Mouse (Mus musculus): ENCODE data around the gene Cln6. TPM values are rescaled to one million over a fixed set of nuclear protein-coding genes. Genes with fewer than 3 reads are reported as not detected.
"Not testable (repeated sequence)": the region's sequence is repeated elsewhere in the genome, so short reads cannot be mapped to it uniquely, and the experiment has no call there.

Gene Cln6
- polyA plus RNA-seq, 1 experiment from 2014 or later = 14.2 TPM

- no peak overlapping the region for H3K27ac ChIP-seq
- WGBS = 71% methylated on average over 4 of the region's 4 CpGs
- H3K4me2 ChIP-seq = no peak overlapping the region
- ATAC-seq (ENCODE audit: insufficient number of reproducible peaks, insufficient read depth, low FRiP score, low TSS enrichment, low read depth) = no peak
- 0 out of 2 replicates have a peak, but pooled peaks cover 3% of the 10 kb centered on the region for H3K9me3 ChIP-seq
- H3K4me3 ChIP-seq (replicated peaks) = no peak overlapping the region
- no peaks in the 10 kb centered on the region for H3K27me3 ChIP-seq
- H3K36me3 ChIP-seq = no peaks in the 10 kb centered on the region
- H3K4me1 ChIP-seq (replicated peaks) = no peaks in the 10 kb centered on the region
- H3K9ac ChIP-seq (replicated peaks) = no peak overlapping the region
Observed at GRCm38 (mm10) chr9:62817828-62818614, 20.6 kb upstream of the Cln6 start.

- Histone ChIP-seq H3K4me2 (no peak overlapping the region), H3K4me1 (replicated peaks) (no peaks in the 10 kb centered on the region), H3K36me3 (no peaks in the 10 kb centered on the region), H3K9me3 (0 out of 2 replicates have a peak, but pooled peaks cover 3% of the 10 kb centered on the region), H3K4me3 (replicated peaks) (no peak overlapping the region), H3K9ac (replicated peaks) (no peak overlapping the region), H3K27ac (no peak overlapping the region), H3K27me3 (no peaks in the 10 kb centered on the region)
- WGBS = 81% methylated on average over 3 of the region's 3 CpGs
- no peak for ATAC-seq (ENCODE audit: insufficient number of reproducible peaks, insufficient read depth, low FRiP score, low TSS enrichment, low read depth)
Observed at GRCm38 (mm10) chr9:62819494-62819893, 19.1 kb upstream of the Cln6 start.

DNA sequence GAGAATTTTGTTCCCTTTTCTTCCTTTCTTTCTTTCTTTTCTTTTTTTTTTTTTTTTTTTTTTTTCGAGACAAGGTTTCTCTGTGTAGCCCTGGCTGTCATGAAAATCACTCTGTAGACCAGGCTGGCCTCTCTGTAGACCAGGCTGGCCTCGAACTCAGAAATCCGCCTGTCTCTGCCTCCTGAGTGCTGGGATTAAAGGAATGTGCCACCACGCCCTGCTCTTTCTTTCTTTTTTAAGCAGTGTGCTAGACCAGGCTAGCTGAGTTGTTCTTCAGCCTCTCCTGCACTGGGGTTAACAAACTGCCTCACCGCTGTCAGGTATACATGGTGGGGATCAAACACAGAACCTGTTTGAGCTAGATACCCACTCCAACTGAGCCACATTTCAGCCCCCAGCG lies 18.7 kb upstream of the Cln6 start:
- not testable (repeated sequence) for ATAC-seq (ENCODE audit: insufficient number of reproducible peaks, insufficient read depth, low FRiP score, low TSS enrichment, low read depth); H3K36me3 ChIP-seq
- 85% methylated on average over 6 of the region's 6 CpGs for WGBS

DNA sequence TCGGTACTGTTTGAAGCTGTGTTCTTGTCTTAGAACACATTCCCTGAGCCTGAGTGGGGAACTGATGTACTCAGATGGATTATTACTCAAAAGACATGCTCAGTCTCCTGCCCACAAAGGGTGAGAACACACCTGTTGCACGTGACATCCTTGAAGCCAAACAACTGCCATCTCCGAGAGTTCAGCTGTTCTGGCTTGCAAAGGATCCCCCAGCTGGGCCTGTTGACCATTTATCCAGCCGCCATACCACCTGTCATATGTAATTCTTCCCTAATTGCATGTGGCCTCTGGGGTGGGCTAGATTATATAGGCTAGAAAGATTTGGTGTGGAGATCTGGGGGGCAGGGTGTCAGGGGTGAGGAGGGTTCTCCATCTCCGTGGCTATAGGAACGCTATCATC lies 17.8 kb upstream of the Cln6 start:
- no peak overlapping the region for H3K4me3 ChIP-seq (replicated peaks)
- H3K4me1 ChIP-seq (replicated peaks) = peaks cover 10% of the 10 kb centered on the region
- H3K27me3 ChIP-seq = no peaks in the 10 kb centered on the region
- H3K9ac ChIP-seq (replicated peaks) = no peak overlapping the region
- no peak for ATAC-seq (ENCODE audit: insufficient number of reproducible peaks, insufficient read depth, low FRiP score, low TSS enrichment, low read depth)
- no peak overlapping the region for H3K4me2 ChIP-seq
- WGBS = 71% methylated on average over 6 of the region's 6 CpGs
- 0 out of 2 replicates have a peak, but pooled peaks cover 3% of the 10 kb centered on the region for H3K9me3 ChIP-seq
- H3K36me3 ChIP-seq = no peaks in the 10 kb centered on the region
- no peak overlapping the region for H3K27ac ChIP-seq

More for the DNA sequence above, 18.7 kb upstream of the Cln6 start:
- not testable (repeated sequence) for H3K4me2 ChIP-seq; H3K9me3 ChIP-seq; H3K9ac ChIP-seq (replicated peaks); H3K4me3 ChIP-seq (replicated peaks); H3K4me1 ChIP-seq (replicated peaks); H3K27me3 ChIP-seq; H3K27ac ChIP-seq

- Histone ChIP-seq H3K4me1 (replicated peaks) (peaks cover 20% of the 10 kb centered on the region), H3K36me3 (no peaks in the 10 kb centered on the region), H3K27ac (no peak overlapping the region), H3K27me3 (no peaks in the 10 kb centered on the region), H3K9me3 (0 out of 2 replicates have a peak, but pooled peaks cover 3% of the 10 kb centered on the region), H3K4me2 (no peak overlapping the region), H3K9ac (replicated peaks) (no peak overlapping the region), H3K4me3 (replicated peaks) (no peak overlapping the region)
- WGBS = 95% methylated on average over 7 of the region's 7 CpGs
- no peak for ATAC-seq (ENCODE audit: insufficient number of reproducible peaks, insufficient read depth, low FRiP score, low TSS enrichment, low read depth)
Observed at GRCm38 (mm10) chr9:62821811-62822210, 16.8 kb upstream of the Cln6 start.

DNA sequence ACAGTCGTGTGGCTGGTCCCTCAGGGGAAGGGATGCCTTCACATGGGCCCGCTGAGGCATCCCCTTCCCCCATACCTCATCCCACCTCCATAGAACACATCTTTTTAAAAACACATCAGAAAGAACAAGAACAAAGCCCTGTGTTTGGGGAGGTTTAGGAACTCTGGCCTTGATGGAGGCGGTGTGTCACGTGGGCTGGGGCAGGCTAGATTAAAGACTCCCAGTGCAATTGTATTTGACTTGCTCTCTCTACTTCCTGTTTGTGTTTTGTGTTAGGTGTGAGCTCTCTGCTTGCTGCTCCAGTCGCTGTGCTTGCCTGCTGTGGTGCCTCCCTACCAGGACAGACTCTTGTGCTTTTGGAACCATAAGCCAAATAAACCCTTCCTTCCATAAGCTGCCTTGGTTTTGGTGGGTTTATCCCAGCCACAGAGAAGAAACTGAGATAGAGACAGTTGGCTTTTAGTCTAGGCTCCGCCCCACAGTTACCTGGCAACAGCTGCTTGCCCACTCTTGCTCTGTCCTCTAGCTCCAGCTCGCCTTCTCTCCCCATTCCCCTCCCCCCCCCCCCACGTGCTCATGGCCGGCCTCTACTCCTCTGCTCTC lies 12.7 kb upstream of the Cln6 start:
- Histone ChIP-seq H3K4me2 (peak overlapping the region; percentile 38), H3K4me3 (replicated peaks) (no peak overlapping the region), H3K27me3 (no peaks in the 10 kb centered on the region), H3K36me3 (no peaks in the 10 kb centered on the region), H3K9ac (replicated peaks) (0 out of 2 replicates have a peak overlapping the region, but pooled peaks have one; percentile 23), H3K27ac (peak overlapping the region; percentile 86), H3K4me1 (replicated peaks) (peaks cover 35% of the 10 kb centered on the region), H3K9me3 (0 out of 2 replicates have a peak, but pooled peaks cover 3% of the 10 kb centered on the region)
- no peak for ATAC-seq (ENCODE audit: insufficient number of reproducible peaks, insufficient read depth, low FRiP score, low TSS enrichment, low read depth)
- 7% methylated on average over 8 of the region's 9 CpGs for WGBS

- Histone ChIP-seq H3K9me3 (0 out of 2 replicates have a peak, but pooled peaks cover 3% of the 10 kb centered on the region), H3K27ac (peak overlapping the region; percentile 86), H3K4me1 (replicated peaks) (peaks cover 35% of the 10 kb centered on the region), H3K27me3 (no peaks in the 10 kb centered on the region), H3K9ac (replicated peaks) (0 out of 2 replicates have a peak overlapping the region, but pooled peaks have one; percentile 18), H3K36me3 (no peaks in the 10 kb centered on the region), H3K4me2 (peak overlapping the region; percentile 38), H3K4me3 (replicated peaks) (no peak overlapping the region)
- no peak for ATAC-seq (ENCODE audit: insufficient number of reproducible peaks, insufficient read depth, low FRiP score, low TSS enrichment, low read depth)
- 2% methylated on average over 7 of the region's 7 CpGs for WGBS
Observed at GRCm38 (mm10) chr9:62826456-62826855, 12.1 kb upstream of the Cln6 start.

DNA sequence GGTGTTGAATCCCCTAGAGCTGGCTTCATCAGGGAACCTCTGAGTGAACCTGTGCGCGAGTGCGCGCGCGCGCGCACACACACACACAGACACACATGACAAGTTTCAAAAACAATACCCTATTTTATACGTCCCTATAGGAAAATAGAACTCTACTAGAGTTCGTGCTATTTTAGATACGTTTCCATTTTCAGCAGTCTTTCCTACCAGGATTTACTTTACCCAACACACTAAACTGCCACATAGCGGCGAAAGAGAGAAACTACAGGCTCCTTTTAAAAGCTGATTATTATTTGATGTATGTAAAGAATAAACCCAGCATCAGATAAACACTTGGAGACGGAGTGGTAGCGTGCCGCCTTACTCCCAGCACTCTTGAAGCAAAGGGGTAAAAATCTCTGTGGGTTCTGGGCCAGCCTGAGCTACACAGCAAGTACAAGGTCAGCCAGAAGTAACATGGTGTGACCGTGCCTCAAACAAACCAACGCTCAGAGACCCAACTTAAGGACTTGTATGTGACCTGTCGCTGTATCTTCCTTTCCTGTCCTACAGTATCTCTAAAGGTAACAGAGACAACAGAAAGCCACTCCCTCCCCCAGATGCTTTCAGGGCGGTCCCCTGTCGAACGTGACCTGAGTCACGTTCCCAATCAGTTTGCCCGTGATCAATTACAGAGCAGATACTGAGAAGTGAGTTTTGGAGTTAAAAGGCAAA lies 10.5 kb upstream of the Cln6 start:
- WGBS = 5% methylated on average over 24 of the region's 24 CpGs
- H3K9me3 ChIP-seq = no peaks in the 10 kb centered on the region
- H3K4me1 ChIP-seq (replicated peaks) = peaks cover 35% of the 10 kb centered on the region
- H3K36me3 ChIP-seq = no peaks in the 10 kb centered on the region
- H3K27me3 ChIP-seq = no peaks in the 10 kb centered on the region
- H3K4me2 ChIP-seq = peak overlapping the region; percentile 51
- H3K27ac ChIP-seq = peak overlapping the region; percentile 56; the same call in 1 of the 2 replicates
- ATAC-seq (ENCODE audit: insufficient number of reproducible peaks, insufficient read depth, low FRiP score, low TSS enrichment, low read depth) = 0 out of 2 replicates have a peak, but pooled peaks have one; percentile 2
- no peak overlapping the region for H3K9ac ChIP-seq (replicated peaks)
- H3K4me3 ChIP-seq (replicated peaks) = peak overlapping the region; percentile 30

DNA sequence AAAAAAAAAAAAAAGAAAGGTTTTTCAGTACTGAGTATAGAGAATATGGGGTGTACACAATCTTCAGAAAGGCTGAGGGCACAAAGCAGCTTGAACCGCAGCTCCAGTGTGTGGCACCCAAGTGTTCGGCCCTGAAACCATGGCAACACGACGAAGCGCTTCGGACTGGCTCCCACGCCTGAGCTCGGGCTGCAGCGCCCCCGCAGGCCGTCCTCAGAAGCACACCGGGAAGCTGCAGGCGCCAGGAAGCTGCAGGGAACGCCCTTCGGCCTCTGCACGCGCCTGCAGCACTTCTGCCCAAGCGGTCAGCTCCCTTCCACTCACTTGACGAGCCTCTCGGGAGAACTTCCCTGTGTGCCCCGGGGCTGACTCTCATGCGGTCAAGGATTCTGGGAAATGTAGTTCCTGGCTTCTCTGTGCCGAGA lies 9.9 kb upstream of the Cln6 start:
- ATAC-seq (ENCODE audit: insufficient number of reproducible peaks, insufficient read depth, low FRiP score, low TSS enrichment, low read depth) = peak; percentile 91
- Histone ChIP-seq H3K36me3 (no peaks in the 10 kb centered on the region), H3K4me2 (peak overlapping the region; percentile 51), H3K9ac (replicated peaks) (no peak overlapping the region), H3K4me3 (replicated peaks) (peak overlapping the region; percentile 30), H3K4me1 (replicated peaks) (peaks cover 35% of the 10 kb centered on the region), H3K27ac (peak overlapping the region; percentile 56), H3K27me3 (no peaks in the 10 kb centered on the region), H3K9me3 (no peaks in the 10 kb centered on the region)
- 0% methylated on average over 23 of the region's 23 CpGs for WGBS

DNA sequence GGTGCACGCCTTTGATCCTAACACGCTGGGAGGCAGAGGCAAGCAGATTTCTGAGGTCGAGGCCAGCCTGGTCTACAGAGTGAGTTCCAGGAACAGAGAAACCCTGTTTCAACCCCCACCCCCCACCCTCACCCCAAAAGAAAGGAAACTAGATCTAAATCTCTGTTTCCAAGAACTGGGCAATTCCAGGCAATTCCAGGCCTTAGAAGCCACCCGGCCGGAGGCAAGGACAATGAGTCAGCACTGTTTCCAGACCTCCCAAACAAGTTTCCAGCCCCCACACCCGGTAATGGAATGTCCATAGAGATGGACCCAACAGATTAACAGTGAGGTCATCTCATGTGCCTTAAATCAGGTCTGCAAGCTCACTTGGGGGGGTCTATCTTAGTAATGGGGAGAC lies 8.7 kb upstream of the Cln6 start:
- WGBS = 80% methylated on average over 6 of the region's 6 CpGs
- Histone ChIP-seq H3K9me3 (no peaks in the 10 kb centered on the region), H3K27me3 (no peaks in the 10 kb centered on the region), H3K36me3 (no peaks in the 10 kb centered on the region), H3K4me2 (no peak overlapping the region), H3K4me1 (replicated peaks) (peaks cover 34% of the 10 kb centered on the region), H3K4me3 (replicated peaks) (no peak overlapping the region), H3K9ac (replicated peaks) (no peak overlapping the region), H3K27ac (no peak overlapping the region)
- no peak for ATAC-seq (ENCODE audit: insufficient number of reproducible peaks, insufficient read depth, low FRiP score, low TSS enrichment, low read depth)

DNA sequence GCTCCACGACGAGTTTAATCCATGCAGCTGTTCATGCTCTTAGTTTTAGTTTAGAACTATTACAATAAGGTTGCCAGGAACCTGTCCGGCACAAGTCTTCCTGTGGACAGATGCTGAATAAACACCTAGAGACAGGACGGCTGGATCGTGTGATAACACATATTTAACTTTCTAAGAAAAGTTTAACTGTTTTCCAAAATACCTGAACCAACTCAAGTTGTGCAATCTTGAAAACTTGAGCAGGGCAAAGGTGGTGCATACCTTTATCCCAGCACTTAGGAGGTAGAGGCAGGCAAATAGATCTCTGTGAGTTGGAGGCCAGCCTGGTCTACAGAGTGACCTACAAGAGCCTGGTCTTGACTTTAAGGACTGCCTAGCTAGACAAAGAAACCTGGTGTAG lies 3.7 kb upstream of the Cln6 start:
- no peaks in the 10 kb centered on the region for H3K27me3 ChIP-seq
- no peak overlapping the region for H3K9ac ChIP-seq (replicated peaks)
- H3K27ac ChIP-seq = no peak overlapping the region
- peaks cover 14% of the 10 kb centered on the region for H3K4me1 ChIP-seq (replicated peaks)
- 80% methylated on average over 5 of the region's 5 CpGs for WGBS
- H3K9me3 ChIP-seq = no peaks in the 10 kb centered on the region
- H3K4me2 ChIP-seq = no peak overlapping the region
- no peak for ATAC-seq (ENCODE audit: insufficient number of reproducible peaks, insufficient read depth, low FRiP score, low TSS enrichment, low read depth)
- H3K4me3 ChIP-seq (replicated peaks) = no peak overlapping the region
- H3K36me3 ChIP-seq = no peaks in the 10 kb centered on the region

All from limb, embryonic 12.5 days (tissue).